Mouse (Mus musculus) CD8-positive naive resting alpha-beta T cell, adult 2 months (primary cell): ENCODE data around the gene Zfp213.

Source experiments
- DNase-seq, 2 experiments: peaks; one replicate each; pipeline ENCODE4 v3.0.0; 2022; ENCODE audit warnings: low read depth in 2 of 2, low spot score in 2 of 2

Zfp213 gene

DNA sequence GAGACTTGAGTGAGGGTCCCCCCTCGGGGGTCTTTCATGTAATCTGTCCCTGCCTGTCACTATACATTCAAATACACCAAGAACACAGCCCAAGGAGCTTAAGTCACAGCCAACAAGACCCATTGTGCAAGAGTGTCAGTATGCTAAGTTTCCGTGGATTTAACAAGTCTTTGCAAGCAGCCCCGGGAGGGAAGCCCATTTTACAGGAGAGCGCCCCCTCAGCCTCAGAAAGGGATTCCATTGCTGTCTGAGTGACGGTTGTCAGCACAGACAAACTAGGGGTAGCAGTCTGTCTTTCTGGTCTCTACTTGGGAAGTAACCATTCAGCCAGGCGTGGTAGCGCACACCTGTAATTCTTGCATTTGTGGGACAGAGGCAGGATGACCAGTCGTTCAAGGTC lies 10.1 kb upstream of the Zfp213 start:
- no peak for DNase-seq

DNA sequence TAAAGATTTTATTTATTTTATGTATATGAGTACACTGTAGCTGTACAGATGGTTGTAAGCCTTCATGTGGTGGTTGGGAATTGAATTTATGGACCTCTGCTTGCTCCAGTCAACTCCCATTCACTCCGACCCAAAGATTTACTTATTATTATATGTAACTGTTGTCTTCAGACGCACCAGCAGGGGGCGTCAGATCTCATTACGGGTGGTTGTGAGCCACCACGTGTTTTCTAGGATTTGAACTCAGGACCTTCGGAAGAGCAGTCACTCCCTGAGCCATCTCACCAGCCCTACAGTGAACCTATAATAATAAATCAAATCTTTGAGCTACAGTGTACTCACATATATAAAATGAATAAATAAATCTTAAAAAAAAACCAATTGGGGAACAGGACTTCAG lies 8.0 kb upstream of the Zfp213 start:
- no peak for DNase-seq

DNA sequence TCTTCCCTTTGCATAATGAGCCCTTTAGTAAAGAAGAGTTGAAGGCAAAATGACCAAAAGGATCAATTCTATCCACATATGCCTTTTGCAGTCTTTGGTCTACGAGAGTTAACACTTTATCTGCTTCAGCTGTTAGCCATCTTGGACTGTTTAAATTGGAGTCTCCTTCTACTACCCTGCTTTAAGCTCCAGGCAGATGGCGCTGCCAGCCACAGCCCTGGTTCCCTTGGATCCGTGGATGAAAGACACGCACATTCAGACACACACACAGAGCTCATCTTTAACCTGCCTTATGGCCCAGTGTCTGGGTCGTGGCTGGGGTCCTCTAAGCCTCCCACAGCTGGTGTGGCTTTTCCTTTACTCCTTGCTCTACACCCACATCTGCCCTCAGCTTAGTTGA lies 7.0 kb upstream of the Zfp213 start:
- no peak for DNase-seq

DNA sequence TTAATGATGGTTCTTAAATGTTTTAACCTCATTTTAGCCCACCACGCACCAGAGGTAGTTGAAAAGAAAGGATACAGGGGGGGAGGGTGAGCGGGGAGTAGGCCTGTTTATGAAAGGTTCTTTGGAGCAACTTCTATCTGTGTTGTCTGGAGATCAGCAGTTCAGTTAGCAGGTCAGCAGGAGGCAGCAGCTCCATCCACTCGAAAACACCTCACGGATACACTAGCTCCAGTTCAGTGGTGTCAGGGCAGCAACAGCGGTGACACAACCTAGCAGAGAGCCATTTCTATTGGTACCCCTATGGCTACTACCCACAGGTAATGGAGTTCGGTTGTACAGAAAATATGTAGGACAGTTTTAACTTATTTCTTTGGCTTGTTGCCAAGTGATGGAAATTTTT lies 6.0 kb upstream of the Zfp213 start:
- peak; percentile 54 to 64 for DNase-seq

DNA sequence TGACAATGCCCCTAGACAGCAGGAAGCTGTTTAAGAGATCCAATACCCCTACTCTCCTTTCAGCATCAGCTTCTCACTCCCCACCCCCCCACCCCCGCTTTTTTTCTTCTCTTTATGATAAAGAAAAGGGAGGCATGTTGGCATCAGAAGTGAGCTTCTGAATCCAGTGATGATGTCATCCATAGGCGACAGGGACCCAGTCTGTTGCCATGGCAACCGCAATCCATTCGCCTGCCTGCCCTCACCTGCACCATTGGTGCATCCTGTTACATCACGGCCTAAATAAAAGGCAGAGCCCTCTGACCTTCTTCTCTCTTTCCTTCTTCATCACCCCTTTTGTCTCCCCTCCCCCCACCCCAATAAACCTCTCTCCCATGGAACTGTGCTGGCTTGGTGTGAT lies 4.3 kb upstream of the Zfp213 start:
- no peak for DNase-seq

DNA sequence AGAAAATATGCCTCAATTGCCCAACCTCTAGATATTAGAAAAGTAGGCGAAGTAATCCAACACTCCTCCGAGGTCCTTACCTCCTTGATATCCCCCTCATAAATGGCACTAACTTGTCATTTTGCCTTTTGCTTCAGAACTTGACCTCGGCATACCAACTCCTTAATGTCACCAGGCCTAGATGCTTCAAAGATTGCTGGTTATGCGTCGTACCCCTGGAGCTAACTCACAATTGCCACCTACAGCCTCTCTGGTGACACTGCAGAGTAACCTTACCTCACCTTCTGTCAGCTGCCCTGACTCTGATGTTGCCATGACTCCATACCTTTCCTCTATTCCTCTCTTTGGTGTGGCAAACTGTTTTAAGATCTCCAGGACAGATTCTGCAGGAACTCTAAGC lies 2.7 kb upstream of the Zfp213 start:
- DNase-seq, result peak in 1 of 2 experiments; percentile 28

DNA sequence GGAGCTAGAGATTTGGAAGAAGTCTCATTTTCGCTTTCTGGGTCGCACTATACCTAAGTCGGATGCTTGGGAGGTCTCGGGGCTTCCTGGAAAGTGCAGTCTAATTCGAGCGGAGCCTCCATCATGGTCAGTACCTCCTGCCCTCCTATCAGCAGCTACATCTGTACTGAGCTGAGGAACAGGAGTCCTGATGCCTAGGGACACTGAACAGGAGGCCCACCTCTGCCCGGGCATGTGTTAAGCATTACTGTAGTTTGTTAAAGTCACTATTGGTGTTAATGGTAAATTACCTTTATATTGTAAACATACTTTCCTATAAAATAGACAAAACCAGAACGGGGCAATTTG lies 304 bp upstream of the Zfp213 start:
- no peak for DNase-seq

DNA sequence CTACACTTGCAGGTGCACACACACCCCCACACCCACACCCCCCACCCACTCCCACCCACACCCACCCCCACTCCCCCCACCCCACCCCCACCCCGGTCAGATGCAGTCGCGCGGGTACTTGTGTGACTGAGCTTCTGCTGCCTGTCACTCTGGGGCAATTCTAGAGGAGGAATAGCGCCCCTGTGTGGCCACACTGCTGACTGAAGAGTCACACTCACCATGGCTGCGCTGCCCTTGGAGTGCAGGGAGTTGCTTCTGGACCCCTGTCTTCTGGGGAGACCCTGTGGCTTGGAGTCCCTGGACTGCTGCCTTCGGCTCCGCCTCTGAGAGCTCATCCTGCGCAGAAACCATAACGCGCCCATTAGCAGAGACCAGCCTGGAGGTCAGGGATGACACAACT lies 4.3 kb downstream of the Zfp213 start:
- peak; percentile 26 to 55 for DNase-seq

DNA sequence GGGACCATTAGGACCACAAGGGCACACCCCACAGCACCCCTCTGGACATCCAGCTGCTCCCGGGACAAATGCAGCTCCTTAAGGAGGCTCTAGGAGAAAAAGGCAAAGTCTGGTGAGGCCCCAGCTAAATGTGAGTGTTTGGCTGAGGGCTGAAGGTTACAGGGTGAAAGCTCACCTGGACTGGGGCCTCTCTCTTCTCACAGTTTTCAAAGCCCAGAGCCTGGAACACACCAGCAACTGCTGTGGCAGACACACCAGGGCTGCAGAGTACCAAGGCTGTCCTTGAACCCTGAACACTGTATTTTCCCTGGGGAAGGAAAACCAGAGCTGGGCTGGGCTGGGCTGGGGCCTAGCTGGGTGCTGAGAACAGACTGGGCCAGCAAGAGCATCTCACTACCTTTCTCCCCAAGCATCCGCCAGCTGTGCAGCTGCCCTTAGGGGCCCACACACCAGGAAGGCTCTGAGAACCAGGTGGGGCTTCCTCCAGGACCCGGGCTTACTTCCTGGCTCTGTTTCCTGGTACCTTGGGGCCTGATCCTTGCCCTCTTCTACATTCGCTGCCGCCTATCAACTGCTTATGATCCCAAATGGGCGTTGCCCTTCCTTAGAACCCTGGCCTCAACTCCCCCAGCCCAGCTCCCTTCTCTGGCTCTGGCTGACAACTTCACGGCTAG lies 8.7 kb downstream of the Zfp213 start:
- no peak for DNase-seq

DNA sequence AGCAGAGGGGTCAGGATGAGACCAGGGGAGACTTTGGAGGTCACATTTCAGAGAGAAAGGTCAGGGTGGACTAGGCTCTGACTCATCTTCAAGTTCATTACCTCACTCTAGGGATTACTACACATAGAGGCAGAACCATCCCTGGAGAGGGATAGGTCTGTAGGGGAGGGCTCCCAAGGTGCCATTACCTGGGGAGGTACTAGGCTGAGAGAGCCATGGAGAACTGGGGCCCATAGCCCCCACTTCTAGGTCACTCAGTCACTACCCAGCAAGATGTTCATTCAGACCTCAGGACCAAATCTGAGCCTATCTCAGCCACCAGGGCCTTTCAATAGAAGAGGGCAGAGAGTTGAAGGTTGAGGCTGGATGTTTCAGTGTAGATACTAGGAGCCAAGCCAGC lies 9.7 kb downstream of the Zfp213 start:
- no peak for DNase-seq

DNA sequence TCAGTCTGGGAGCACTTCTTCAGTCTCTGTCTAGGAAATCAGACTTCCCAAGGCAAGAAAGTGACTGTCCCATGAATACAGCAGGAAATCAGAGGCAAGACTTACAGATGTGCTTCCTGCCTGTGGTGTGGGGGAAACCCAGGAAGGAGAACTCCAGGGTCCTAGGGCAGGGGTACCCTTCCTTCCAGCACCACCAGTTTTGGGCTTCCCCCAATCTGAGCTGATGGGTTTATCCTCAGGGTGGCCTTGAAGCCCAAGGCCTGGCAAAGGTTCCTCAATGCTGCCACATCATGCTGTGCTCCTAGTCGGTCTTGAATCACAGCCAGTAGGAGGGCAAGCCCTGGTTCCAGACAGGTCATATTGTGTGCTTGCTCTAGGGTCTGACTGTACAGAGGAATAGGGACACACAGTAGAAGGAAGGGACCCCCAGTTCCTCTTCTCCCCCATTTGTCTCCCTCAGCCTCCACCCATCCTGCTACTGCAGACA lies 10.4 kb downstream of the Zfp213 start:
- no peak for DNase-seq

DNA sequence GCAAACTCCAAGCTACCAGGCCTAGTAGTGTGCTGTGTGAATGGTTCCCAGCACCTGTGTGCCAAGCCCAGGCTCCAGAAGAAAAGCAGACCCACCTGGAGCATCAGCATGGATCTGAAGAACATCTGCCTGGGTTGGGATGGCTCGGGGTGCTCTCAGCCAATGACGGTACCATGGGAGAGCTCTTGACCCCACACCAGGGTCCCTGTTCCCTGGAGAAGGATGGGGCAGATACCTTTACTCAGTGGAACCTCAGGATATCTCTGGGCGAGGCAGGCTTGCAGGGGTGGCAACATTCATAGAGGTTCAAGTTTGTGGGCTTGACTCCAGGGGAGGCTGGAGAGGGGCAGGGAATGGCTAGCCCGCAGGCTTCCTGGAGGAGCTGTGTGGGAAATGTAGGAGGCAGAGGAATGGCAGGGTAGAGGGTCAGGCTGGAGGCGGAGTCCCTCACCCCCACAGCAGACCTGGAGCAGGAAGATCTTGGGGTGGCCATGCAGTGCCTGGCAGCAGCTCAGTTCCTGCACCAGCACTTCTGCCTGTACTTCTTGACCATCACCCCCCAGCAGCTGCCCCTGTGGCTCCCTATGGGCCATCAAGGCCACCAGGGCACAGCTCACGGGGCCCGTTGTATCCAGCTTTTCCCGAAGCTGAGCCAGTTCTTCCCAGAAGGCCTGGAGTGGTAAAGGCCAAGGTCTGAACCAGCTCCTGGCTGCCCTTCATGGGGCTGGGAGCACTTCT lies 11.0 kb downstream of the Zfp213 start:
- DNase-seq, result no peak

DNA sequence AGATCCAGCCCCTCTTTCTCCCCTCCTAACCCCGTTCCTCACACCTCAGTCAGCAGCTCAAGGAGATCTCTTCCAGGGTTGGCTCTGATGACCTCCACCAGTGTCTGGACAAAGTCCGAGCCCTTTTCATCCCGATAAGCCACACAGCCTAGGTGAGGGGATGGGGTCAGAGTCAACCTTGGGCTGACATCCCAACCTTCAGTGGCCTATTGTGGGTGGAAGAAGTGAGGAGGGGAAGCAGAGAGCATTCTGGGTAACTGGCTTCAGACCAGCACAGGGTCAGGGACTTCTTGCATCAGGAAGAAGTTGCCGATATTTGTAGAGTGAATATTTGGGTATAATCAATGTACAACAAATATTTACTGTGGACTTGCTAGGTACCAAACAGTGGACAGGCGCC lies 12.1 kb downstream of the Zfp213 start:
- DNase-seq, result no peak

DNA sequence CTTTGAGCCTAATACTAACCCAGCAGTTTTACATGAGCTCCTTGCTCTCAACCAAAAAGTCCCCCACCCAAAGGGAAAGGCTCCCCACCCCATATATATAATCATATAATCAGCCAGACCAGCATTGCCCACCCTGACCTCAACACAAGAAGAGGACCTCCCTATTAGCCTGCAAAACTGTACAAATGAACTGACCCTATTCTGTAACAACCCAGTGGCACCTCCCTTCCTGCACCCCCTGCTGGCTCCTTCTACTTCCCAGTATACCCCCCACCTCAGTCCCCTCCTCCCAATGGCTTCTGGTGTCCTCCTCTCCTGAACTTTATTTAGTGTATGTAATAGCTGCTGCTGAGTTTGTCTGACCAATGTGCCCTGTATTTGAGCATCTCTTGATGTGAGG lies 12.6 kb downstream of the Zfp213 start:
- DNase-seq, result no peak

DNA sequence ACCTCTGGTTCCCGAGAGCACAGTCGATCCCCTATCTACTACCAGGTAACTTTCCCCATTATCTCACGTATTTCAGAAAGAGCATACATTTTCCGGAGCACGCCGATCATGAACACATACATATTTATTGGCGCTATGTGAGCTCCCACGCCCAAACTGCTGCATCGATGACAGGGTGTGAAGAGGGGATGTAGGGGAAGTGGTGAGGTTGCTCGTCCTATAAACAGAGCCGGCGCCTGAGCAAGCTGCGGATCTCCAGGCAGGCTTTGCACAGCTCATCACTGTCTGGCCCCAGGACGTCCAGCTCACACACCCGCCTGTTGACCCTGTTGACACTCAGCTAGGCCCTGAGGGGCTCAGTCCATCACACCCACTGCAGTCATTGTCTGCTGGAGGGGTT lies 13.2 kb downstream of the Zfp213 start:
- DNase-seq, result peak; percentile 30 to 35

DNA sequence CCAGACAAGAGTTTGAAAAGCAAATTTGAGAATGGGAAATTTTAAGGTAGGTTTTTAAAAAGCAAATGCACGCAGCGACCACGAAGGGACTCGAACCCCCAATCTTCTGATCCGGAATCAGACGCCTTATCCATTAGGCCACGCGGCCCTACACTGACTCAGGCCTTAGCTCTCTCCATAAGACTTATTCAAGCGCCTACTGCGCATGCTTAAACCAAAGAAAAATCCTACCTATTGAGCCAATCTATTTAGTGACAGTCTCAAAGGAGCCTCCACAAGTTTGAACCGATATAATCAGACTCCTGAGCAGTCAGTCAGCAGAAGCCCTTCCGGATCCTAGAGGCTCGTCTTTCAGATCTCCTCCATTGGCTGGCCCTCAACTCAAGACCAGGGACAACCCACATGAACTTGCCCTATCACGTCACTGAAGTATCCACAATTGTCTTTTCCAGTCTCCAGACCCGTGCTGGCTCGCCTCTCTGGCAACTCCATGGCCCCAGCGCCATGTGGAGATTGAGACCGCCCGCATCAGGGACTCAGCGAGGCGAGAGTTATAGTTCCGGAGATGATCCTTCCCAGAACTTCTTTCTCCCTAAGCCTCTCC lies 13.7 kb downstream of the Zfp213 start:
- DNase-seq, result peak; percentile 97 to 99

DNA sequence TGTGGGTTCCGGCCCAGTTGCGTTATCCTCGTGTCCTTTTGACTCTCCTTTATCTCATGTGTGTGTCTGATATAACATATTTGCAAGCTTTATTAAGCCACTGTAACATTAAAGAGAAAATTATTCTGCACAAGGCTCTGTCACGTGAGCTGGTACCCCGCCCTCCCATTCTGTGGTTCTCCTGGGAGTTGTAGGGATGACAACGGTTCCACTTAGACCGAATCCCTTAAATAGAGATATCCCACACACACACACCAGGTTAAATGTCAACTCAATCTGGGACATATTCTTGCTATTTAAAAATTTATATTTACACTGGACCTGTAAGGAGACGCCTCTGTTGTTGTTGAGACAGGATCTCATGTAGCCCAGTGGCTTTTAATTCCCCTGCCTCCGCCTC lies 14.6 kb downstream of the Zfp213 start:
- DNase-seq, result no peak

DNA sequence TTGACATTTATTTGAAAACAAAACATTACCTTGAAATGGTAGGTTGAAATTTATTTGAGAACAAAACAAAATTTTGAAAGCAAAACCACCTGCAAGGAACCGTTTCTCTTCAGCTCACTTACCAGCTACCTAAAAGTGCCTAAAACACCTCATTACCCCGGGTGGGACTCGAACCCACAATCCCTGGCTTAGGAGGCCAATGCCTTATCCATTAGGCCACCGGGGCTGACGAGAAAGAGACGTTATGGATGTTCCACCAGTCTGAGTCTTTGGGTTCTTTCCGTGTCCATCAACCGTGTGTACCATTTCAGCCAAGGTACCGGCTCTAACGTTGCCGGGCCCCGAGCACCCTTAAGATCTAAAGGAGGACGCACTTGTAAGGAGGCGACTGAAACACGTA lies 15.4 kb downstream of the Zfp213 start:
- DNase-seq, result peak; percentile 67 to 72

DNA sequence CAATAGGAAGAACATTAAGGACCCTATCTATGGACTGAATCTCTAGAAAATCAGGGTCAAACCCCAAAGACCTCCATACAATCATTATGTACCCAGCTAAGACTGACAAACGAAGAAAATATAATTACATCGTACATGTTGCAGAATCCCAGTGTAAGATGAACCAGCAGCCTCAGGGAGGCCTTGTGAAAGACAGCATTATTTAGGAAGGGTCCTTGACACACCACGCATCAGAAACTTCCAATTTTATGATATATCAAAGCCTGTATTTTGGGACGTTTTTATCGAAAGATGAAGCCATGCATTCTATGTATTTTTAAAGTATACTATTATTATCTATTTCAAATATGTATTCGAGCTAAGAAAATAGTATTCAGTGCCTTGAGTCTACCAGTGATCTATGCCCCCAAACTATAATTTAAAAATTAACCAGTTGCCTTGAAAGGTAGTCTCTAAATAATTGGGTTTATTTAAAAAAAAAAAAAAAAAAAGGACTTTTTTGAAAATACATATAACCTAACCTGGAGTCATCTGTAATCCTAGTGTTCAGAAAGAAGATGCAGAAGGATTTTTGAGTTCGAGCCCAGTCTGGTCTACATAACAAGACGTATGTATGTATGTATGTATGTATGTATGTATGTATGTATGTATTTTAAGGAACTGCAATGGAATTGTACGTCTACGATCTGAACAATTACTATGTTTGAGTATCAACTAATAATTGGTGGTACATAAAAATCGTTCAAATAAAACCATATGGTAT lies 16.2 kb downstream of the Zfp213 start:
- no peak for DNase-seq

DNA sequence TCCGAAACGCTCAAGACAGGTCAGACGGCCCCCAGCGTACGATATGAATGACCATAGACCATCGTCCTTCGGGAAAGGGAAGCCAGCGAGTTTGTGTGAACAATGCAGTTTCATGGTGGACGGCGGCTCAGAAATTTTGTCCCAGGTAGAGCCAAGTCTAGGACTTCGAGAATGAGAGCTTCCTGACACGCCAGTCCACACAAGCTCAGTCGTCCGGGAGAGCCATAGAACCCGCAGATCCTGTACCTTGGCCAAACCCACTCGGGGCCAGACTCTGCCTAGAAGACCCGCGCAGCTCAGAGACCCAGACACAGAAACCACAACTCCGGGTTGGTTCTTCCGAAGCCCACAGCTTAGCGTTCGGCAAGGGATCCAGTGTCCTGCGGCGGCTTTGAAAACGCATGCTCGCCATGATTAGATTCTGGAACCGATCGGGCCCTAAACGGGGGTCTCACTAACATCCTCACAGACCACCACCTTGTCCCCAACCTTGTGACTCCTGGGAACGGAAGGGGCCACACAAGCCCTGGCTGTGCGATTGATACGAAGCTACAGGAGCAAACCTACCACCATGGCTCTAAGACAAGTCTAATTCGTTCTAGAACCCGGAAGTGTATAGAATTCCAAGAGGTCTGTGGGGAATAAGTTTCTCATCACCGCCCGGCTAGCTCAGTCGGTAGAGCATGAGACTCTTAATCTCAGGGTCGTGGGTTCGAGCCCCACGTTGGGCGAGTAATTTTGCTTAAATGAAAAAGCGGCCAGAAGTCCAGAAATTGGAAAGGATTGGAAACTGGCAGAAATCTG lies 17.1 kb downstream of the Zfp213 start:
- DNase-seq, result peak; percentile 88 to 89

DNA sequence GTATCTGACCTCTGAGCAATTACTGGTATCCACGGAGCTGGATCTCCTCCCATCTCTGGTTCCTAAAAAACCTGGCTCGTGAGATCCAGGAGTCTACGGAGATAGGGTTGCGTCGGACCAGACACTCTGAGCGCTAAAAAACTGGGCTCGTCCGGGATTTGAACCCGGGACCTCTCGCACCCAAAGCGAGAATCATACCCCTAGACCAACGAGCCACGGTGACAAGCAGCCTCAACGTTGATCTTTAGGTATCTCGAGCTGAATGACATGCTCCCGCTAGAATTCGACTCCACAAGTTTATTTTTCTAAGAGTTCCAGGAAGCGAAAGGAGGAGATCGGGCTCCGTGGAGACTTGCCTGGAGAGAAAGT lies 17.7 kb downstream of the Zfp213 start:
- peak; percentile 76 to 80 for DNase-seq
